Mouse (Mus musculus) embryonic facial prominence, embryonic 15.5 days (tissue): ENCODE measurements around the gene Pcnx. TPM values are rescaled to one million over a fixed set of nuclear protein-coding genes. Genes with fewer than 3 reads are reported as not detected.
A peak's percentile ranks its signal among the peaks of the same experiment; 100 is the strongest.

Experiments used
- ATAC-seq: fragments of 200-750 bp; cut with Nextera tagmentation; 2 replicates; pipeline ENCODE4 v1.8.0; 2017; ENCODE audit warnings: low read depth, moderate TSS enrichment; ENCODE audit not compliant: insufficient number of reproducible peaks, low FRiP score, low TSS enrichment
- H3K27ac ChIP-seq: fragments of 300-500 bp; sonication (generic); replicated peaks from 2 replicates; pipeline ENCODE4 v1.5.1; 2015; ENCODE audit warnings: mild to moderate bottlenecking, inconsistent platforms
- H3K27me3 ChIP-seq: fragments of 300-500 bp; sonication (generic); 2 replicates; pipeline ENCODE4 v1.6.1; 2015; ENCODE audit warnings: inconsistent platforms
- H3K36me3 ChIP-seq: fragments of 300-500 bp; sonication (generic); 2 replicates; pipeline ENCODE4 v1.6.1; 2015; ENCODE audit warnings: mild to moderate bottlenecking, inconsistent platforms
- H3K4me1 ChIP-seq: fragments of 300-500 bp; sonication (generic); 2 replicates; pipeline ENCODE4 v1.6.1; 2015; ENCODE audit warnings: inconsistent platforms
- H3K4me2 ChIP-seq: fragments of 300-500 bp; sonication (generic); replicated peaks from 2 replicates; pipeline ENCODE4 v1.6.1; 2015; ENCODE audit warnings: mild to moderate bottlenecking, inconsistent platforms
- H3K4me3 ChIP-seq: fragments of 300-500 bp; sonication (generic); replicated peaks from 2 replicates; pipeline ENCODE4 v1.5.1; 2015; ENCODE audit warnings: mild to moderate bottlenecking, inconsistent platforms
- H3K9ac ChIP-seq: fragments of 300-500 bp; sonication (generic); 2 replicates; pipeline ENCODE4 v1.6.1; 2015; ENCODE audit warnings: inconsistent platforms
- H3K9me3 ChIP-seq: fragments of 300-500 bp; sonication (generic); replicated peaks from 2 replicates; pipeline ENCODE4 v1.6.1; 2016; ENCODE audit warnings: inconsistent platforms
- WGBS: fragments of 180-500 bp; shearing (Covaris S2); methylation state at CpG from one replicate; pipeline ENCODE4 v1.1.7; 2015; 5-methylcytosine and 5-hydroxymethylcytosine counted together
- polyA plus RNA-seq: library from polyadenylated mRNA; unstranded; fragments of >200 nt; fragmentation: Nextera tagmentation; extraction: Ambion mirVana; gene quantifications from 2 replicates; pipeline ENCODE4 v1.2.1, GENCODE M21; 2015

Gene Pcnx
- polyA plus RNA-seq, 1 experiment from 2014 or later, result 11.0 TPM

DNA sequence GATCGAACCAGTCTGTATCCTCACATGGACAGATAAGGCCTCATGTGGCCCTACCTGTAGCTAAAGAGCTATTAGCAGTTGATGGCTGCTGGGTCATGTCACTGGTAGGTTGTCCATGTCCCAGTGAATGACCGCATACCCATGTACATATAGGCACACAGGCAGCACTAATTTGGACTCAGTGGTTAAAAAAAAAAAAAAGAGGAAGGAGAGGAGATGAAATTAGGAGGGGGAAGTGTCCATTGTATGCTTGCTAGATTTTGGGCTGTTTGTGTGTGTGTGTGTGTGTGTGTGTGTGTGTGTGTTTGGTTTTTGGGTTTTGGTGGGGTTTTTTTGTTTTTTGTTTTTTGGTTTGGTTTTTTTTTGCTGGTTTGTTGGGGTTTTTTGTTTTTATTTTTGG lies 26.7 kb upstream of the Pcnx start:
- no peak for ATAC-seq
- Histone ChIP-seq H3K36me3 (no peaks in the 10 kb centered on the region), H3K9me3 (no peaks in the 10 kb centered on the region), H3K27me3 (no peaks in the 10 kb centered on the region), H3K4me1 (0 out of 2 replicates have a peak, but pooled peaks cover 2% of the 10 kb centered on the region), H3K9ac (no peak overlapping the region), H3K27ac (no peak overlapping the region), H3K4me2 (no peak overlapping the region), H3K4me3 (no peak overlapping the region)
- WGBS, result 89% methylated on average over 2 of the region's 2 CpGs

DNA sequence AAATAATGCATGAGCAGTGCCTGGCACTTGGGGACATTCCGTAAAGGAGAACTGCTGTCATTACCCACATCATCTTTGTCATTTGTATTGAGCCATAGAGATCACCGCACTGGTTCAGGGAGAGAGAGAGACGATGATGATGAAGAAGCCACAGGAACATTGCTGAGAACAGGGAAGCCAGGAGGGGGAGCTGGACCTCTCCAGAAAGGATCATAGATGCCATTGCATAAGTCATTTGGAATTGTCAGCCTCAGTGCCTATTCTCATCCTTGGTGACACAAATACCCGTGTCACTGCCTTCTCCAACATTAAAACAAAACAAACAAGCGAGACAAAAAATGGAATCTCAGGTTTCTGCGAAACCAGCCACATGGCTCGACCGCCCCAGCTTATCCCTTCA lies 23.7 kb upstream of the Pcnx start:
- Histone ChIP-seq H3K9ac (no peak overlapping the region), H3K4me2 (no peak overlapping the region), H3K36me3 (no peaks in the 10 kb centered on the region), H3K27me3 (no peaks in the 10 kb centered on the region), H3K4me1 (0 out of 2 replicates have a peak, but pooled peaks cover 4% of the 10 kb centered on the region), H3K4me3 (no peak overlapping the region), H3K27ac (no peak overlapping the region), H3K9me3 (no peaks in the 10 kb centered on the region)
- no peak for ATAC-seq
- 62% methylated on average over 8 of the region's 8 CpGs for WGBS

- Histone ChIP-seq H3K9ac (no peak overlapping the region), H3K27ac (no peak overlapping the region), H3K4me3 (no peak overlapping the region), H3K4me1 (peaks cover 5% of the 10 kb centered on the region; the same call in 1 of the 2 replicates), H3K4me2 (no peak overlapping the region), H3K27me3 (no peaks in the 10 kb centered on the region), H3K9me3 (no peaks in the 10 kb centered on the region), H3K36me3 (no peaks in the 10 kb centered on the region)
- 66% methylated on average over 5 of the region's 5 CpGs for WGBS
- ATAC-seq, result no peak
Measured at GRCm38 (mm10) chr12:81837463-81837862, 22.4 kb upstream of the Pcnx start.

- H3K9me3 ChIP-seq, result no peaks in the 10 kb centered on the region
- H3K4me2 ChIP-seq, result no peak overlapping the region
- H3K9ac ChIP-seq, result no peak overlapping the region
- whole genome bisulfite sequencing, result 87% methylated on average over 5 of the region's 5 CpGs
- peaks cover 19% of the 10 kb centered on the region for H3K4me1 ChIP-seq
- no peak overlapping the region for H3K27ac ChIP-seq
- H3K36me3 ChIP-seq, result no peaks in the 10 kb centered on the region
- no peak for ATAC-seq
- H3K4me3 ChIP-seq, result no peak overlapping the region
- no peaks in the 10 kb centered on the region for H3K27me3 ChIP-seq
Measured at GRCm38 (mm10) chr12:81839663-81840062, 20.2 kb upstream of the Pcnx start.

- WGBS, result 65% methylated on average over 5 of the region's 5 CpGs
- no peaks in the 10 kb centered on the region for H3K9me3 ChIP-seq
- no peak overlapping the region for H3K9ac ChIP-seq
- H3K27me3 ChIP-seq, result no peaks in the 10 kb centered on the region
- no peak overlapping the region for H3K4me2 ChIP-seq
- H3K4me3 ChIP-seq, result no peak overlapping the region
- no peak overlapping the region for H3K27ac ChIP-seq
- ATAC-seq, result no peak
- no peaks in the 10 kb centered on the region for H3K36me3 ChIP-seq
- peaks cover 32% of the 10 kb centered on the region for H3K4me1 ChIP-seq
Measured at GRCm38 (mm10) chr12:81841046-81841445, 18.8 kb upstream of the Pcnx start.

DNA sequence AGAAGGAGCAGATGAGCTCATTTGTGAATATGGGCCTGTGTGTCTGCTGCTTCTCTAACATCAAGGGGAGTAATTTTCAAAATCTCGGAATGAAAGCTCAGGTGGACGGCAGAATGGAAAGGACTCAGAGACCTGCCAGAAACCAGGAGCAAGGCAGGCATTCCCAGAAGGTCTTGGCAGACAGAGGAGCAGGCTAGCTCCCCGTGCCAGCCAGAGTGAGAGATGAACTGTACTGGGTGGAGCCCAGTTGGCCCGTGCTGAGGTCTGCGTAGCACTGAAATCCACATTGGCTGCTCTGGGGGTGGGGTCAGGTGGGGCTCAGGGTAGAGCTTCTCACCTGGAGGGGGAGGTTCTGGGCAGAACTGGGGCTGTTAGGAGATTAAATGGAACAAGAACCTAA lies 16.3 kb upstream of the Pcnx start:
- Histone ChIP-seq H3K4me3 (no peak overlapping the region), H3K4me2 (no peak overlapping the region), H3K9ac (no peak overlapping the region), H3K27ac (0 out of 2 replicates have a peak overlapping the region, but pooled peaks have one; percentile 3), H3K27me3 (no peaks in the 10 kb centered on the region), H3K9me3 (no peaks in the 10 kb centered on the region), H3K36me3 (no peaks in the 10 kb centered on the region), H3K4me1 (peaks cover 28% of the 10 kb centered on the region)
- 73% methylated on average over 5 of the region's 5 CpGs for WGBS
- no peak for ATAC-seq

GRCm38 (mm10) chr12:81844572-81844971 lies 15.3 kb upstream of the Pcnx start:
- H3K36me3 ChIP-seq, result no peaks in the 10 kb centered on the region
- peak overlapping the region; percentile 58 for H3K27ac ChIP-seq
- H3K9ac ChIP-seq, result no peak overlapping the region
- H3K4me2 ChIP-seq, result peak overlapping the region; percentile 39
- peaks cover 34% of the 10 kb centered on the region for H3K4me1 ChIP-seq
- 28% methylated on average over 13 of the region's 13 CpGs for WGBS
- ATAC-seq, result no peak; the same call in 1 of the 2 replicates
- no peaks in the 10 kb centered on the region for H3K27me3 ChIP-seq
- peak overlapping the region; percentile 13 for H3K4me3 ChIP-seq
- no peaks in the 10 kb centered on the region for H3K9me3 ChIP-seq

- Histone ChIP-seq H3K27me3 (no peaks in the 10 kb centered on the region), H3K9ac (no peak overlapping the region), H3K9me3 (no peaks in the 10 kb centered on the region), H3K27ac (peak overlapping the region; percentile 58), H3K4me1 (peaks cover 38% of the 10 kb centered on the region), H3K36me3 (no peaks in the 10 kb centered on the region), H3K4me3 (peak overlapping the region; percentile 13), H3K4me2 (peak overlapping the region; percentile 39)
- ATAC-seq, result peak; percentile 31
- 4% methylated on average over 14 of the region's 14 CpGs for WGBS
Measured at GRCm38 (mm10) chr12:81844981-81845380, 14.8 kb upstream of the Pcnx start.

- Histone ChIP-seq H3K36me3 (no peaks in the 10 kb centered on the region), H3K4me1 (peaks cover 51% of the 10 kb centered on the region), H3K27me3 (no peaks in the 10 kb centered on the region), H3K4me2 (no peak overlapping the region), H3K9ac (no peak overlapping the region), H3K27ac (peak overlapping the region; percentile 44; the same call in 1 of the 2 replicates), H3K9me3 (no peaks in the 10 kb centered on the region), H3K4me3 (no peak overlapping the region)
- 16% methylated on average over 8 of the region's 8 CpGs for WGBS
- no peak for ATAC-seq
Measured at GRCm38 (mm10) chr12:81849629-81850028, 10.2 kb upstream of the Pcnx start.

GRCm38 (mm10) chr12:81852551-81852950 lies 7.3 kb upstream of the Pcnx start:
- H3K9me3 ChIP-seq, result no peaks in the 10 kb centered on the region
- WGBS, result 48% methylated on average over 2 of the region's 2 CpGs
- peak overlapping the region; percentile 83 for H3K27ac ChIP-seq

DNA sequence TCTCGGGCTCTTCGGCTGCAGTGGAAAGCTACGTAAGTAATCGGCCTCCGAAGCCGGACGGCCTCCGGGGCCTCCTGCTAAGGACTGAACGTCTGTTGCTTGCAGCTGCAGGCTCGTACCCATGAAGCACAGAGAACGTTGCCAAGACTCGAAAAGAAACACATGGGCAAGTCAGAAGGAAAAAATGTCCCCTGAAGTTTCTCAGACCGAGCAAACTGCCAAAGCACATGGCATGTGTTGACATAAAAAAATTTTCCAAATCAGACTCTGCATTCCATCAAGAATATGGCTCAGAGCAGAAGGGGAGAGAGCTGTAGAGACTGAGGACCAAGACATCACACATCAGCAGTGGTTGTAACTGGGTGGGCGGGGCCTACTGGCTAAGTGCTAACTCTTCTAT lies 6.8 kb upstream of the Pcnx start:
- 44% methylated on average over 14 of the region's 14 CpGs for WGBS
- Histone ChIP-seq H3K27ac (peak overlapping the region; percentile 83), H3K4me2 (0 out of 2 replicates have a peak overlapping the region, but pooled peaks have one; percentile 15), H3K9ac (no peak overlapping the region), H3K4me1 (peaks cover 58% of the 10 kb centered on the region), H3K4me3 (no peak overlapping the region), H3K27me3 (no peaks in the 10 kb centered on the region), H3K36me3 (no peaks in the 10 kb centered on the region), H3K9me3 (no peaks in the 10 kb centered on the region)
- ATAC-seq, result peak; percentile 75

More at GRCm38 (mm10) chr12:81852551-81852950, 7.3 kb upstream of the Pcnx start:
- Histone ChIP-seq H3K4me1 (peaks cover 54% of the 10 kb centered on the region), H3K4me3 (no peak overlapping the region), H3K9ac (no peak overlapping the region), H3K4me2 (0 out of 2 replicates have a peak overlapping the region, but pooled peaks have one; percentile 15), H3K36me3 (no peaks in the 10 kb centered on the region), H3K27me3 (no peaks in the 10 kb centered on the region)
- ATAC-seq, result peak; percentile 21; the same call in 1 of the 2 replicates

DNA sequence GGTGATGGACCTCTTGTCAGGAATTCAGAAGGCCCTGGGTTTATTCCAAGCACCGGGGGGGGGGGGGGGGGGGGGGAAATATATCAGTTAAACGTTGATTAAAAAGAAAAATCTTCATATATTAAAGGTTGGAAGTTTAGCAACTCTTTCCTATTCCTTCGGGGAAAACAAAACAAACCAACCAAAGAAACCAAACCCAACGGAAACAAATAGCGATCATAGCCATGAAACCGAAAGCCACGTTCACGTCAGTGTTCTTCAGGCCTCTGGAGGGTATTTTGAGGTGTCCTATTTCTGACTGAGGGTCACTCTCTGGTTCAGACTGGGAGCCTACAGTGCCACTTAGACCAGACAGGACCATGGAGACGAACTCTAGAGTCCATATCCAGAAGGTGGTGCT lies 6.3 kb upstream of the Pcnx start:
- peak overlapping the region; percentile 31; the same call in 1 of the 2 replicates for H3K27ac ChIP-seq
- WGBS, result 73% methylated on average over 9 of the region's 9 CpGs

More for the DNA sequence above, 6.3 kb upstream of the Pcnx start:
- H3K4me2 ChIP-seq, result no peak overlapping the region
- no peaks in the 10 kb centered on the region for H3K9me3 ChIP-seq
- H3K27me3 ChIP-seq, result no peaks in the 10 kb centered on the region
- no peak overlapping the region for H3K4me3 ChIP-seq
- H3K9ac ChIP-seq, result no peak overlapping the region
- no peaks in the 10 kb centered on the region for H3K36me3 ChIP-seq
- no peak for ATAC-seq
- peaks cover 62% of the 10 kb centered on the region for H3K4me1 ChIP-seq
